Mouse (Mus musculus) kidney, postnatal 0 days (tissue): ENCODE data around the gene Tsr2. TPM values are rescaled to one million over a fixed set of nuclear protein-coding genes. Genes with fewer than 3 reads are reported as not detected.

Experiments
- ATAC-seq: fragments of 200-750 bp; cut with Nextera tagmentation; replicated peaks from 2 replicates; pipeline ENCODE4 v1.8.0; 2017; ENCODE audit warnings: low read depth, moderate number of reproducible peaks, moderate TSS enrichment, moderate library complexity; ENCODE audit not compliant: low FRiP score
- DNase-seq: peaks from one replicate; pipeline ENCODE4 v3.0.0-alpha.2; 2016; ENCODE audit warnings: low spot score
- H3K27ac ChIP-seq: fragments of 300-500 bp; sonication (generic); 2 replicates; pipeline ENCODE4 v1.5.1; 2014; ENCODE audit warnings: mild to moderate bottlenecking
- H3K27me3 ChIP-seq: fragments of 300-500 bp; sonication (generic); 2 replicates; pipeline ENCODE4 v1.6.1; 2014; ENCODE audit warnings: low read length, mixed read lengths; ENCODE audit not compliant: insufficient read depth
- H3K36me3 ChIP-seq: fragments of 300-500 bp; sonication (generic); 2 replicates; pipeline ENCODE4 v1.6.1; 2014; ENCODE audit warnings: low read length, mixed read lengths; ENCODE audit not compliant: insufficient read depth
- H3K4me1 ChIP-seq: fragments of 300-500 bp; sonication (generic); replicated peaks from 2 replicates; pipeline ENCODE4 v1.6.1; 2014; ENCODE audit warnings: antibody characterized with exemption, low read length, mixed read lengths; ENCODE audit not compliant: insufficient read depth
- H3K4me2 ChIP-seq: fragments of 300-500 bp; sonication (generic); 2 replicates; pipeline ENCODE4 v1.6.1; 2014; ENCODE audit warnings: mild to moderate bottlenecking, low read length, moderate library complexity, mixed read lengths
- H3K4me3 ChIP-seq: fragments of 300-500 bp; sonication (generic); replicated peaks from 2 replicates; pipeline ENCODE4 v1.5.1; 2014; ENCODE audit warnings: low read depth, low read length
- H3K9ac ChIP-seq: fragments of 300-500 bp; sonication (generic); 2 replicates; pipeline ENCODE4 v1.6.1; 2014; ENCODE audit warnings: low read depth, low read length
- H3K9me3 ChIP-seq: fragments of 300-500 bp; sonication (generic); replicated peaks from 2 replicates; pipeline ENCODE4 v1.6.1; 2016; ENCODE audit warnings: low read length, inconsistent platforms, mixed read lengths
- CTCF ChIP-seq: IDR thresholded peaks from 2 replicates; pipeline ENCODE4 v1.5.1; 2016; ENCODE audit warnings: antibody characterized with exemption, low read depth, mild to moderate bottlenecking, moderate library complexity
- WGBS: fragments of 180-500 bp; shearing (Covaris S2); extraction: QIAGEN DNeasy Blood & Tissue Kit; methylation state at CpG from one replicate; pipeline ENCODE4 v1.1.7; 2014; 5-methylcytosine and 5-hydroxymethylcytosine counted together
- polyA plus RNA-seq: library from polyadenylated mRNA; unstranded; fragments of >200 nt; fragmentation: Nextera tagmentation; extraction: Ambion mirVana; gene quantifications from 2 replicates; pipeline ENCODE4 v1.2.1, GENCODE M21; 2015

The Tsr2 gene
- polyA plus RNA-seq, 1 experiment from 2014 or later, result 30.8 TPM

DNA sequence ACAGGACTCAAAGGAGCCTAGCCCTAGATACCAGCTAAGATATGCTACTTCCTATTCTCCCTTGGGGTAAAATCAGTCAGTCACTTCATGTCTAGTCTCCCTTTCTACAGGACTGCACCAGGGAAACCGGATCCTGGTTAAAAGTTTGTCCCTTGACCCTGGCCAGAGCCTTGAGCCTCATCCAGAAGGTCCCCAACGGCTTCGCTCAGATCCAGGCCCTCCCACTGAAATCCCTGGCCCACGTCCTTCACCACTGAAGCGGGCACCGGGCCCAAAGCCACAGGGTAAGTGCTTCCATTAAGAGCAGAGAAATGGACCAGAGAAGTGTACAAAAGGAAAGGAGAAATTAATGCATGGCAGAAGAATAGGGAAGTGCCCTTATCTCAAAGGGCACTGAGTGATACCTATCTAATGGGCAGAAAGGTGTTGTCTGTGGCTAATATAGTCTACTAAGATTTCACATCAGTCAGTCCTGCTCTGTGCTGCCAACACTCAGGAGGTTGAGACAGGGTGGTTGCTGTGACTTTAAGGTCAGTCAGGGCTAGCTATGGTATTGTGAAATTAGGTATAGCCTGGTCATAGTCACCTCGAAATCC lies 30.2 kb downstream of the Tsr2 start:
- no peak for DNase-seq
- H3K9ac ChIP-seq, result no peak overlapping the region

DNA sequence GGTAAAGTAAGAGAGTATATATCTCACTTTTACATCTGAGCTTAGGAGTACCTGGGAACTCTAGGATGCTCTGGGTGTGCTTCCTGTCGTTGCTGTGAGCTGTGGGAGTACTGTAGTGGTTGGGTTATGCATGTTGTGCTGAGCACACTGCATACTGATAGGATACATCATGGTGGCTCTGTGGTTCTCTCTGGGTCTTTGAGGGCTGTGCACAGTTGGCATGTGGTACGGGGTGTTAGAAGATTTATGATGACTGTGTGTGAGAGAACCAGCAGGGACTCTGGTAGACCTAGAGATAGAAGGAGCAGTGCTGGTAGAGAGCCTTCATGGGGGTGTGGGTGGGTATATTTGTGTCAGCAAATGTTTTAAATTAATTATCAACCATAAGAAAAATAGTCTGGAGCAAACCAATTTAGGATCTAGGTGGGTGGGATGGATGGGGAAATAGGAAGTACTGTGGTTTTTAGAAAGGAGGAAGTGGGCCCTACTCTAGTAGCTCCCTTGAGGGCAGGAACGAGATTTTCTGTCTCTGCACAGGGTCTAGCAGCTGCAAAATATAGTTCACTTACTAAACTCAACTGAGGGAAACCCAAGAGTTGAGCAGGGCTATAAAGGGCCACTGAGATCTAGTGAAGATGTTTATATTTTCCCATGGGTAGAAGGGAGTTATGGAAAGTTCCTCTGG lies 34.6 kb downstream of the Tsr2 start:
- Histone ChIP-seq H3K4me1 (no peaks in the 10 kb centered on the region), H3K9ac (no peak overlapping the region), H3K27me3 (no peaks in the 10 kb centered on the region), H3K27ac (no peak overlapping the region), H3K4me3 (no peak overlapping the region), H3K36me3 (no peaks in the 10 kb centered on the region), H3K4me2 (no peak overlapping the region), H3K9me3 (no peaks in the 10 kb centered on the region)
- TF ChIP-seq CTCF, result no peak
- WGBS, result 60% methylated on average over 3 of the region's 3 CpGs
- no peak for DNase-seq
- no peak for ATAC-seq

More for the DNA sequence above, 30.2 kb downstream of the Tsr2 start:
- 61% methylated on average over 7 of the region's 7 CpGs for WGBS
- Histone ChIP-seq H3K27ac (no peak overlapping the region), H3K4me1 (no peaks in the 10 kb centered on the region), H3K4me3 (no peak overlapping the region), H3K9me3 (no peaks in the 10 kb centered on the region), H3K36me3 (0 out of 2 replicates have a peak, but pooled peaks cover 10% of the 10 kb centered on the region), H3K27me3 (no peaks in the 10 kb centered on the region), H3K4me2 (no peak overlapping the region)
- no peak for TF ChIP-seq CTCF
- no peak for ATAC-seq

GRCm38 (mm10) chrX:151059346-151059745 lies 37.0 kb downstream of the Tsr2 start:
- Histone ChIP-seq H3K4me3 (no peak overlapping the region), H3K27ac (no peak overlapping the region), H3K27me3 (no peaks in the 10 kb centered on the region), H3K4me2 (no peak overlapping the region), H3K9ac (no peak overlapping the region), H3K36me3 (no peaks in the 10 kb centered on the region), H3K4me1 (no peaks in the 10 kb centered on the region), H3K9me3 (no peaks in the 10 kb centered on the region)
- no peak for TF ChIP-seq CTCF
- DNase-seq, result peak; percentile 13
- 85% methylated on average over 1 of the region's 1 CpGs for WGBS
- no peak for ATAC-seq

DNA sequence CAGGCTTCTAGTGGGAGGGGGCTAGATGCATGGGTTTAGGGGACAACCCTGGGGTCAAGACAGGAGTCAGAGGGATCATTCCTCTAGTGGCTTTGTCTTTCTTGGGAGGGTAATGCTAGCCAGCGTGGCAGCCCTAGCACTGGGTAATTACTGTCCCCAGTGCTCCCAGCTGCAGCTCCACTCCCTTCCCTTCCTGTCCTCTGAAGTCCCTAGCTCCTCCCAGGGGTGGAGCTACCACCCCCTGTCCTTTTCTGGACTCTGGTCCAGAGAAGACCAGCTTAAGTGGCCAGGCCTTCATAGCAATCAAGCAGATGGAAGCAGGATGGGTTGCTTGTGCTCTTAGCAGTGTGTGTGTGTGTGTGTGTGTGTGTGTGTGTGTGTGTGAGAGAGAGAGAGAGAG lies 40.8 kb downstream of the Tsr2 start:
- no peaks in the 10 kb centered on the region for H3K36me3 ChIP-seq
- H3K4me2 ChIP-seq, result no peak overlapping the region
- whole genome bisulfite sequencing, result 7% methylated on average over 1 of the region's 1 CpGs
- ATAC-seq (peak; percentile 78), DNase-seq (peak; percentile 73)
- H3K4me3 ChIP-seq, result no peak overlapping the region
- peak; percentile 13; the same call in 1 of the 2 replicates for TF ChIP-seq CTCF
- no peaks in the 10 kb centered on the region for H3K4me1 ChIP-seq
- H3K27ac ChIP-seq, result no peak overlapping the region
- H3K9ac ChIP-seq, result no peak overlapping the region
- H3K27me3 ChIP-seq, result no peaks in the 10 kb centered on the region
- no peaks in the 10 kb centered on the region for H3K9me3 ChIP-seq

DNA sequence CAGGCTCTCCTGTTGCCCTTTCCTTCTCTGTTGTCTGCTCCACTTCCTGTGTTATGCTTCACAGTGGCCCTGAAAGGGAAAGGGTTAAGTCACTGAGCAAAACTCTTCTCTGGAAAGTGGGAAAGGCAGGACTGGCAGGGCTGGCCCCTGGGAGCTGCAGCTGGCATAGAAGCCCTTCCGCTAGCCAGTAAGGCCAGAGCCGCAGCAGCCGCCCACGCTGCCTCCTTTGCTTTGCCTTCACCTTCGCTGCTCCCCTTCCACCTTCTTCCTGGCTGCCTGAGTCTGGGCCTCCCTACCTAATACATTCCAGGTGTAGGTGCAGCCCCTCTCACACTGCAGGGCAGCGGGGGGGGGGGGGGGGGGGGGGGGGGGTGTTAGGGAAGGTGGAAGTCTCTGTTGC lies 41.9 kb downstream of the Tsr2 start:
- no peaks in the 10 kb centered on the region for H3K27me3 ChIP-seq
- DNase-seq (peak; percentile 27), ATAC-seq (peak; percentile 50; the same call in 1 of the 2 replicates)
- no peak overlapping the region for H3K9ac ChIP-seq
- peak overlapping the region; percentile 13; the same call in 1 of the 2 replicates for H3K27ac ChIP-seq
- H3K4me3 ChIP-seq, result no peak overlapping the region
- no peak for TF ChIP-seq CTCF
- WGBS, result 69% methylated on average over 5 of the region's 6 CpGs
- no peaks in the 10 kb centered on the region for H3K4me1 ChIP-seq
- 0 out of 2 replicates have a peak overlapping the region, but pooled peaks have one; percentile 18 for H3K4me2 ChIP-seq
- H3K36me3 ChIP-seq, result no peaks in the 10 kb centered on the region
- H3K9me3 ChIP-seq, result no peaks in the 10 kb centered on the region

- no peaks in the 10 kb centered on the region for H3K36me3 ChIP-seq
- no peaks in the 10 kb centered on the region for H3K27me3 ChIP-seq
- peak; percentile 1 for DNase-seq
- WGBS, result 69% methylated on average over 7 of the region's 7 CpGs
- TF ChIP-seq CTCF, result no peak
- H3K4me1 ChIP-seq, result no peaks in the 10 kb centered on the region
- H3K4me3 ChIP-seq, result no peak overlapping the region
- H3K9me3 ChIP-seq, result no peaks in the 10 kb centered on the region
- H3K9ac ChIP-seq, result no peak overlapping the region
- H3K4me2 ChIP-seq, result no peak overlapping the region
- no peak for ATAC-seq
- no peak overlapping the region for H3K27ac ChIP-seq
Observed at GRCm38 (mm10) chrX:151050337-151050736, 46.0 kb downstream of the Tsr2 start.
